Mouse (Mus musculus) urinary bladder, postnatal 14 days (tissue): ENCODE measurements around the gene Pradc1.

Experiments used
- DNase-seq: peaks from one replicate; pipeline ENCODE4 v3.0.0; 2021; ENCODE audit warnings: low spot score

Pradc1 gene

GRCm38 (mm10) chr6:85451664-85452410 is at the start of gene Pradc1:
Pradc1 (minus strand) TSS chr6:85451970.
- peak; percentile 99 for DNase-seq

DNA sequence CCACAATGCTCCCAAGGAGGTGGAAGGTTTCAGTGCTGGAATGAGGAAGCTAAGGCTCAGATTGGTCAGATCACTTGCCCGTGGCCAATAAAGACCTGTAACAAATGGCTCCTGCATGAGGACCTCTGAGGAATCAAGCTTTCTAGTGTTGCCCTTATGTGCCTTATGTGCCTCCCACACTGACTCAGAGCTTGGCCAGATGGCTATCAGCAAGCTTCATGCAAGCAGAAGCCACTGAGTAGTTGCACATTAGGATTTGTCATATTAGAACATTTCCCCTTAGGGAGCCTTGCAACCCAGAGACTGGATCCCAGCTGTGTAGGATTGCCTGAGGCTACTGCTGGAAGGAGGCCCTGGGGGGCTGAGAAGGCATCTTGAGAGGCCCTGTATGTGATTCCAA is 48.6 kb upstream of the Pradc1 start:
- DNase-seq, result no peak

DNA sequence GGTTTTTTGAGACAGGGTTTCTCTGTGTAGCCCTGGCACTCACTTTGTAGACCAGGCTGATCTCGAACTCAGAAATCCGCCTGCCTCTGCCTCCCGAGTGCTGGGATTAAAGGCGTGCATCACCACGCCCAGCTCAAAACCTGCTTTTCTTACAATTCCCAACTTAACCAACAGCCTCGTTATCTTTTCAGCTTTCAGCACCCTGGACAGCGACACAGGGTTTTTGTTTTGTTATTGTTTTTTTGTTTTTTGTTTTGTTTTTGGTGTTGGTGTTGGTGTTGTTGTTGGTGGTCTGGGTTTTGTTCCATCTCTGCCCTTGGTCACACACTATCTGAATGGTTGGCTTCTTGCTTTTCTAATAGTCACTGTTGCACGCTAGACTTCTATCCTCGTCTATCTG is 46.4 kb upstream of the Pradc1 start:
- DNase-seq, result no peak

DNA sequence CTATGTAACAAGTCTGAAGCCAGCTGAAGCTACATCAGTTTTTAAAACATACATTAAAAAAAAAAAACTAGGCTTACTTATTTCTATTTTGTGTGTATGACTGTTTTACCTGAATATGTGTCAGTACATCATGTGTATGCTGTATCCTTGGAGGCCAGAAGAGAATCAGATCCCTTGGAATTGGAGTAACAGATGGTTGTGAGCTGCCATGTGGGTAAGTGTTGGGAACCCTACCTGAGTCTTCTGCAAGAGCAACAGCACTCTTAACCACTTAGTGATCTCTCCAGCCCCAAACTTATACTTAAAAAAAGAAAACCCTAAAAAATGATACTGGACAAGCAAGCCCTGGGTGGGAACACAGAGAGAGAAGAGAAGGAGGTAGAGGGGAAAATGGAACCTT is 45.2 kb upstream of the Pradc1 start:
- DNase-seq, result no peak

DNA sequence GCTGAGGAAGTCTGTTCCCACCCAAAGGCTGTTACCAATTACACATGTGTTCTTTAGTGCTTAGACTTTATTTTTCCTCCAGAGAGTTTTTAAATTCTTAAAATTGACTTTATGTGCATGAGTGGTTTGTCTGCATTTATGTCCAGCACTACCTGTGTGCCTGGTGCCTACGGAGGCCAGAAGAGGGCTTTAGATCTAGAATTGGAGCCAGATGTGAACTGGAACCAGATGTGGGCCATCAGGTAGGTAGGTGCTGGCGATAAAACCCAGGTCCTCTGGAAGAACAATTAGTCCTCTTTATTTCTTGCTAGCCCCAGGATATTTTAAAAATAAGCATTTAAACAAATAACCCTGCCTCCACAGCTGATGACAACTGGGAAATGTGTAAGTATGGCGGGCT is 39.8 kb upstream of the Pradc1 start:
- no peak for DNase-seq

DNA sequence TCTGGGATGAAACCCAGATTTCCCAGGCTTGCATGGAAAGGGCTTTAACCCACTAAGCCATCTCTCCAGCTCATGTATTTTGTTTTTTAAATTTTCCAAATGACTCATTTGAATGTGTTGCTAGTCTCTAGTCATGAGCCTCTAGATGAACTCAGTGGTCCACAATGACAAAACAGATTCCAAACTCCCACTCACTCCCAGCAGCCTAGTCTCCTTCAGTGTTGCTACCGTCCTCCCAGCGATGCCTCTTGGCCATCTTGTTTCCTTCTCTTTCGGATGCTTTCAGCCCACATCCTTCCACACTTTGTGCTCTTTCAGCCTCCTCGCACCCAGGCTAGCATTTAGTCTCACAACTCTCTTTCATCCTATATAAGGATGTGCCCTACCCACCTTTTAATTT is 38.5 kb upstream of the Pradc1 start:
- no peak for DNase-seq

GRCm38 (mm10) chr6:85489717-85490116 is 37.9 kb upstream of the Pradc1 start:
- DNase-seq, result no peak

DNA sequence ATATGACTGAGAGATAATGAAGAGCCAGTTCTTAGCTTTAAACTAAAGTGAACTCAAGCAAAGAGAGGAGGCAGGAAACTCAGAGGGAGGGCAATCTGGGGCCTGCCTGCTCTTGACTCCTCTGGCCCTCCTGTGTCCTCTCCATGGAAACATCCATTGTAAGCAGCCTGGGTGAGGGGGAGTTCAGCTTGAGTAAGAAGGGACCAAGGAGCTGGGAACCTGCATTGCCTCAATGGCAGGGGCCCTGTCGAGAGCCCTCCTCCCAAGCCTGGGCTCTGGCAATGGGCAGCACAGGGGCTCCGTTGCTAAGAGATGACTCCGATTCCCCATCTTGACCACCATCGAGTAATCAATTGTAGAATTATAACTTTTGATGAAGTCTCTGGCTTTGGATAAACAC is 36.7 kb upstream of the Pradc1 start:
- DNase-seq, result no peak

- DNase-seq, result no peak
Observed at GRCm38 (mm10) chr6:85485738-85486137, 34.0 kb upstream of the Pradc1 start.

DNA sequence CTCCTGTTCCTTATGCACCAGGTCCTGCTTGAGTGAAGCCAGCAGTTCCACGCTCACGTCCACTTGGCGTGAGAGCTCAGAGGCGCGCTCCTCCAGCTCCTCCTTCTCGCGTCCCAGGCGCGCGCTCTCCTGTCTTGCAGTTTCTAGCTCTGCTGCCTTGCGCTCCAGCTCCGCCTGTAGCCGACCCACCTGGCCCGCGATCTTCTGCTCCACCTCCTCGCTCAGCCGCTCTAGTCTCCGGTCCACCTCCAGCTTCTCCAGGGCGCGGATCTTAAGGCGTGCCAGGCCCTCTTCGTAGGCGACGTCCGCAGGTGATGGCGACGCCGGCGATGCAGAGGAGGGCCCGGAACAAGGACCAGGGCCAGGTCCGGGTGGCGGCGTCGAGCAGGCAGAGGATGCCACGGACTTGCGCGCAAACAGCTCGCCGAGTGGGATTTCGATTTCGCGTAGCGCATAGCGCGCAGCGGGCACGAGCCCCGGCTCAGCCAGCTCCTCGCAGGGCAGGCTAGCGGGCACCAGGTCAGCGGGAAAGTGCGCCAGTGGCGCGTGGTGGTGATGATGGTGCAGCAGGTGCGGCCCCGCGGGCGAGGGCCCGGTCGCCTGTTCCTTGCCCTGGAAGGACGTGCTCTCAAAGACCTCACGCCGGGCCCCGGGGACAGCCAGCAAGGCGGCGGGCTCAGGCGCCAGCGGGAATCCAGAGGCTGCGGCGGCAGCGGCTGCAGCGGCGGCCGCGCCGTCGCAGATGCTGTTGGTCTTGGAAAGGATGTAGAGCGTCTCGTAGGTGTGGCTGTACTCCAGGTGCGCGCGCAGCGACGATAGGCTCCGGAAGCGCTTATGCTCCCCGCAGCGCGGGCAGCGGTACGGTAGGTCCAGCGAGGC is 32.3 kb upstream of the Pradc1 start:
- peak; percentile 26 for DNase-seq

DNA sequence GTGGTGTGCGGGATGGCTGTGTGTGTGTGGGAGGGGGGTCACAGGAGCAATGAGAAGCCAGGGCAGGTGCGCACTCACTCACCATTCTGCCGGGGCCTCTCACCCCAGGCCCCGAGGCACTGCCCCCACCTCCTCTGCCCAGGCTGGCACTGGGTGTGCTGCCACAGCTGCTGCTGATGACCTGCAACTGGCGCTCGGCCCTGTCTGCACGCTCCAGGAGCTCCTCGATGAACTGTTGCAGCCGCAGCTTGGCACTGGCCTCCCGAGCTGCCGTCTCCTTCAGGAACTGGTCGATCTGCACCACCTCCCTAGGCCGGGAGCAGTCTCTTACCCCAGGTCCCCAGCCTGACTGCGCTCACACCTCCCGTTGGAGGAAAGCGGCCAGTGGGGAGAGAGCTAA is 28.9 kb upstream of the Pradc1 start:
- no peak for DNase-seq

- DNase-seq, result no peak
Observed at GRCm38 (mm10) chr6:85479979-85480378, 28.2 kb upstream of the Pradc1 start.

- DNase-seq, result no peak
Observed at GRCm38 (mm10) chr6:85478416-85478815, 26.6 kb upstream of the Pradc1 start.

DNA sequence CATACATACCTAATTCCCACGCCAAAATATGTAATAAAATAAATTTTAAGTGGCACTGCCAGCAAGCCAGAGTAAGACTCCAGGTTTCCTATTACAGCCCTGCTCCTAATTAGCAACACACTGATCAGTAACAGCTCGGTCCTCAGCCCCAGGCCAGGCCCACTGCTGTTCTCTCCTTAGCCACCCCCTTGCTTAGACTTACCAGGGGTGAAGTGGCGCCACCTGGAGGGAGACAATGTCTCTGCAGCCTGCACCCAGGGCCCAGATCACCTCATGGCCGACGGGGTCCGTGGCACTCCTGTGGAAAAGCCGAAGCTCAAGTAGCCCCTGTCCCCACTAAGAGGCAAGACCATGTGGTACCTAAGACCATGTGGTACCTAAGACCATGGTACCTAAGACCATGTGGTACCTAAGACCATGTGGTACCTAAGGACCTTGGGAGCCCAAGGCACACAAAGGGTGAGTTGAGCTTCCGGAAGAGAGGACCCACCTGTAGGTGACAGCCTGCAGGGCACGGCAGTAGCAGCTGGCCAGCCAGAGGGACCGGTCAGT is 25.7 kb upstream of the Pradc1 start:
- DNase-seq, result no peak

DNA sequence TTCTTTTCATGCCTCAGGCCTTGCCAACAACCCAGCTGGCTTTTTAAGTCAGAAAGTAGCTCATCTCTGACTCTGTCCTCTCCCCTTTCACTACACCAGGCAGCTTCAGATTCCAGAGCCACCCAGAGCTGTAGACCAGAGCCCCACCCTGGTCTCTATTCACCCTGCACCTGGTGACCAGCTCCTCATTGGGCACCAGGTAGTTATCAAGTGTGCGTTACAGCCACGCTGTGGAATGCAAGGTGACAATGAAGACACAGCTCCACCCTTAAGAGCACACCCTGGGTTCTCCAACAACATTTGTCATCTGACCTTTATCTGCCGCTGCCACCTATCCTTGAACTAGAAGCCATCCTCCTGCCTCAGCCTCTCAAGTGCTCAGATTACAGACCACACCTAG is 23.8 kb upstream of the Pradc1 start:
- DNase-seq, result no peak

DNA sequence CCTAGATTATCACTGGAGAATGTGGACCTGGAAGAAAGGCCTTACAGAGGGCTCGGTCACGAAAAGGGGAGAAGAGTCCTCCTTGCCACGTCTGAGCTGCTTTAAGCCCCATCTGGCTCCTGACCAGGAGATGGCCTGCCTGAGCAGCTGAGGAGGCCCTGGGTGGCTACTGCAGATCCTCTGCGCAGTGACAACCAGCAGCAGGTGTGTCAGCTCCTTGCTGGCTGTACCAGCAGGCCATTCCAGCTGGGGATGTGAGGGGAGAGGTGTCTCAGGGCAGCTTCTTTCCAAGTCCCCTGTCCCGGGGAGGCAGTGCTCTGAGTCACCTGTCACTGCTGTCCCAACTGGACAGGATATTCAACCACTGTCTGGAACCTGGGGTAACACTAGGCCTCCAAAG is 20.8 kb upstream of the Pradc1 start:
- DNase-seq, result no peak

GRCm38 (mm10) chr6:85471962-85472361 is 20.2 kb upstream of the Pradc1 start:
- no peak for DNase-seq

- no peak for DNase-seq
Observed at GRCm38 (mm10) chr6:85469660-85470430, 18.1 kb upstream of the Pradc1 start.

DNA sequence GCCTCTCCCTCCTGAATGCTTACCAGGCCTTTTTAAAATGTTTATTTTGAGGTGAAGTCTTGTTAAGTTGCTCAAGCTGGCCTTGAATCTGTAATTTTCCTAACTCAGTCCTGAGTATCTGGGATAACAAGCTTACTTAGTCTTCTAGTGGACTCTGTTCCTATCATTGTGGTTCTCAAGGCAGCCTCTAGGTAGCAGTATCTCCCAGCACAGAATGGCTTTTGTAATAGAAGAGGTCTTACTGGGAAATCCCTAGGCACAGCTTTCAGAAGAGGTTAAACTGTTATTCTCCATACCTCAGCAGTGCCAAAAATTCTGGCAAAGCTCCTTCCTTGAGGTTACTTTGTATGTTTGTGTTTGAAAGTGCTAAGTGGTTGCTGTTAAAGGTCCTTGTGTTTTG is 13.6 kb upstream of the Pradc1 start:
- no peak for DNase-seq

DNA sequence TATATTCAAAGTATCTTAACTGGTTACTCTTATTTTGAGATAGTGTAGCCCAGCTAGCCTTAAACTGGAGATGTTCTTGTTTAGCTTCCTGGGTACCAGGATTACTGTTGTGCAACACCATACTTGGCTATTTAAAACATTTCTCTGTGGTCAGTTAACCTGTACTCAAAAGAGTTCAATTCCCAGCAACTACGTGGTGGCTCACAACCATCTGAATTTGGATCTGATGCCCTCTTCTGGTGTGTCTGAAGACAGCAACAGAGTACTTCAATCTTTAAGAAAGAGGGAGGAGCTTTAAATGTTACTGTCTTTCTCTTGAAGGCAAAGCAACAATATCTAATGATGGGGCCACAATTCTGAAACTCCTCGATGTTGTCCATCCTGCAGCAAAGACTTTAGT is 7.9 kb upstream of the Pradc1 start:
- no peak for DNase-seq

DNA sequence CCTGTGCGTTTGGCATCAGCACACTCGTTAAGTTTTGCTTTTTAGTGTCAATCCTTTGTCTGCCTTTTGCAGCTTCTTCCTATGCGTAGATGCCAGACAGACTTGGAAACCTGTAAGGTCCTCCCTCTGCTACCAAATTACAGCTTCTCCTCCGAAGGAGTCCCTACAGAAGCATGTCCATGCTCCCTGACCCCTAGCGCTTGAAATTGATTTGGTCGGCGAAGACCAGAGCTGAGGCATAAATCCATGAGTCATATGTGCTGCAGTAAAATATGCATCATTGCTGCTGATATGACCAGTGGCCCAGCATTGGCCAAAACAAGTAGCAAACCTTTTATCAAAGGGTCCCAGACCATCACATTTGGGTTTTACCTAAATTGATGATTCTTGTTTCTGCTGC is 1.0 kb upstream of the Pradc1 start:
- no peak for DNase-seq

DNA sequence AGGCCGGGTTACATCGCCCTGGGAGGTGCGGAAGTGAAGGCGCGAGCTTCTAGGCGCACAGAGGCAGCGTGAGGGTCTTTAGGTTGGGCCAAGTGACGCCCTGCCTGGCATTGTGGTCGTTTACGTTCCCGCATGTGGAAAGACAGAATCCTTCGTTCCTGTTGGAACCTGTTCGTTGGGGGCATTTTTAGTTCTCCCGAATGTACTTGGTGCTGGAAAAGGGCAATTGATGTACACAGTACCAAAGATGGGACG is 568 bp upstream of the Pradc1 start:
- no peak for DNase-seq
